Mouse (Mus musculus): ENCODE data around the gene Clasp1.
"Not testable (repeated sequence)": the region's sequence is repeated elsewhere in the genome, so short reads cannot be mapped to it uniquely, and the experiment has no call there.

The Clasp1 gene

DNA sequence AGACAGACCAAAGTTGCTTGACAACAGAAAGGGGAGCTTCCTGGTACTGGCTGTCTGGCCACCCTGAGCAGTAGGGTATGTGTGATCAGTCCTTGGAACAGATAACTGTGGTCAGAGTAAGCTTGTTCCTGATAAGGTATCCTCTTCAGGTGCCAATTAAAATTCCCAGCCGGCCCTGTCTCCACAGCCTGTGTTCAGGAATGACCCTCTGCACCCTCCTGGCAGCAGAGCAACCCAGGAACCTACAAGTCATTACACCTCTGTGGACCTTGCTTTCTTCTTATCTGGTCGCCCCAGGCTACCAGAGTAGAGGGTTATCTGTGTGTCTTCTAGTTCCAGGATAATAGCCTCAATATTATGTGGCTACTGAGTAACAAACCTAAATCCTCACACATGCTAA lies 206.5 kb downstream of the Clasp1 start:
- no peak for DNase-seq

DNA sequence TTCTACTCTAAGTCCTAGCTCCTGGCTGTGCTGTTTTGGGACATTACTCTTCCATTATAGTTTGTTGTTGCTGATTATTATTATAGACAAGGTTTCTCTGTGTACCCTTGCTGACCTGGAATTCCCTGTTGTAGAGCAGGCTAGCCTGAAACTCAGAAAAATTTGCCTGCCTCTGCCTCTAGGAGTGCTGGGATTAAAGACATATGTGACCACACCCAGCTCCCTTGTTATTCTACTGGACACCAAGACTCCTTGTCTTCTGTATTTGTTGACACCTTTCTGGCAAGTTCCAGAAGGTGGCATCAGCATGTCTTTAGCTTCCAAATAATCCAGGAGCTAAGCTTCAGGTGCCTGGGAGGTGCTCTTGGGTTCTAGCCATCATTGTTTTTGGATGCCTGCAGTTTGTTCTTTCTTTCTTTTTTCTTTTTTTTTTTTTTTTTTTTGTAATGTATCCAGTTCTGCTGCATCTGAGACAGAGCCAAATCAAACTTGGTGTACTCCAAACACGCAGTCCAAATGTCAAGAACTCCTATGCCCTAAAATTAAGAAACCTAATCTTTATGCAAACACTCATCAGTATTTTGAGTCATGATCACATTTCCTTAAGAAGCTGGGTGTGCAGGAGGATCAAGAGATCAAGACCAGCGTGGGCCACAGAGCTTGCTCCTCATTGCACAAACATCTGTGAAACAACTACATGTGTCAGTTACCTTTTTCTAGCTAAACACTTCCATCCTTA lies 208.8 kb downstream of the Clasp1 start:
- DNase-seq: no peak

DNA sequence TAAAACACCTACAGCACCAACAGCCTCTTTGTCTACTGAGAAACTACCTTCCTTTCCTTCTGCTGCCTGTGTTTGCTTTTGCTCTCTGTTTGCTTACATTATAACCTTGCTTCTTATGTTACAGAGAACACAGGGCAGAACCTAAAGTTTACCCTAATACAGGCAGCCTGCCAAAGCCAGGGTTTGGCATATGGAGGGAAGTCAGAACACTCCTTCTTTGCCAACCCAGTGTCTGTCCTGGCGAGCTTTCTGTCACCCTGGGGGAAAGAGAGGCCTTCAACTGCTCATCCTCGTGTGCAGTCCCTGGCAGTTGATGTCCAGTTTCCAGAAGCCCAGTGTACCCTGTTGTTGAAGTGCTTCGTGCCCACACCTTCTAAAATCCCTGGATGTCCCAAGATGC lies 209.5 kb downstream of the Clasp1 start:
- DNase-seq: peak; percentile 41 to 66

DNA sequence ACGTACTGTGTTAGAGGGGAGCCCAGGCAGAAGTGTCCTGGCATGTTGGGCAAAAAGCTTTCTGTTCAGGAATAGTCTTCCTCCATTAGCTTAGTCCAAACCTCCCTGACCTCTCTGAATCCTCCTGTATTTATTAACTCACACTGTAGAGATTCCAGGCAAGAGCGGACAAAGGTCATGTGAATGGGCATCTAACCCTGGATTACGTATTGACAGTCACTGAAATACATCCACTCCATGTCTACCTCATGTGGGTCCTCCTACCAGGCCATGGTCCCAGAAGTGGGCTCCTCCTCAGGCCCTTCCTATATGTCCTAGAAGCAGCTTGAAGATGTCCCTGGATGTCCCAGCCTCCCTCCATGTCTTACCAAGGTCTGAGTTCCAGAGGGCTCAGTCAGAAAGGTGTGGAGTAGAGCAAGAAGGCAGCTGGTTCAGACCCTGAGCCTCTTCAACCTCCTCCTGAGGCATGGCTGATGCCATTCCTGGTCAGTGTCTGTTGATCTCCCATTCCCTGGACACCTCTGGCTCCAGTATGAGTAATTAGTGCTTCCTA lies 224.8 kb downstream of the Clasp1 start:
- no peak for DNase-seq

DNA sequence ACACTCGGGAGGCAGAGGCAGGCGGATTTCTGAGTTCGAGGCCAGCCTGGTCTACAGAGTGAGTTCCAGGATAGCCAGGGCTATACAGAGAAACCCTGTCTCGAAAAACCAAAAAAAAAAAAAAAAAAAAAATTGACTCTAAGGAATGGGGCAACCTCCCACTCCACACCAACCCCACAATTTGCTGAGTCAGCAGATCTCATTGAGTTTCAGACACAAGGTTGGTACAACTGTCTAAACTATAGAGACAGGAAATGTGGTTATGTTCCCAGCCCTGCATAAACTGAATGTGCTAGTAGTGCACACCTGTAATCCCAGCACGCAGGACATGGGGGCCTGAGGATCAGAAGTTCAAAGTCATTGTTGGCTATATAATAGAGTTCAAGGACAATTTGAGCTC lies 232.2 kb downstream of the Clasp1 start:
- DNase-seq: not testable (repeated sequence)

DNA sequence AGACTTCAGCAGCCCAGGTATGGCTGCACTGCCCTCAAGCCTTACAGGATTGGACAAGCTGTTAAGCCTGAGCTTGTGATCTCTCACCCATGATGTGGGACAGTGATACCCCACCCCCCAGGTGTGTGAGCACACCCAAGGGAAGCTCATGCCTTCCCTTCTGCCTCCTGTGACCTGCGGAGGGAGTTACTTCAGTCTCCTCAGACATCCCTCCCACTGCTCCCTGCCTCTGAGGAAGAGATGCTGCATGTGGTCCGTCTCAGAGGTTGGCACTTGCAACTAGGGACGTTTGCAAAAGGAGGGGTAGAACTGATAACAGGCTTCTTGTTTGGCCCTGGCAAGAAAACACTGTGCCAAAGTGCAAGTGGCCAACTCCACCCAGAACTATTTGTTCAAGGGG lies 234.0 kb downstream of the Clasp1 start:
- no peak for DNase-seq

DNA sequence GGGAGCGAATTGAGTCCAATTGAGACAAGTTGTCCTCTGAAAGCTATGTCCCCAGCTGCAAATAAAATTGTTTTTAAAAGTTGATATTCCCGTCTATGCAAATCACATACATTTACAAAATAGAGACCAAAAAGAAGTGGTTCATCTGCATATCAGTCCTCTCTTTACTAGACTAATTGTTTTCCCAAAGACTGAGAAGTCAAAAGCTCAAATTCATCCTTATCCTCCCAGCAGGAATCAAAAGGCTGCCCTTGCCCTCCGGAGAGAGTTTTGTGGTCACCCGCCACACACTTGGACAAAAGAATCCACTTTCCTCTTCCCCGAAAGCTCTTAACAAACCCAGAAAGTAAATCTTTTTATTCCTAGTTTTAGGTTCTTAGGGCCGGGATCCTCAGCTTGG lies 236.6 kb downstream of the Clasp1 start:
- DNase-seq: no peak

DNA sequence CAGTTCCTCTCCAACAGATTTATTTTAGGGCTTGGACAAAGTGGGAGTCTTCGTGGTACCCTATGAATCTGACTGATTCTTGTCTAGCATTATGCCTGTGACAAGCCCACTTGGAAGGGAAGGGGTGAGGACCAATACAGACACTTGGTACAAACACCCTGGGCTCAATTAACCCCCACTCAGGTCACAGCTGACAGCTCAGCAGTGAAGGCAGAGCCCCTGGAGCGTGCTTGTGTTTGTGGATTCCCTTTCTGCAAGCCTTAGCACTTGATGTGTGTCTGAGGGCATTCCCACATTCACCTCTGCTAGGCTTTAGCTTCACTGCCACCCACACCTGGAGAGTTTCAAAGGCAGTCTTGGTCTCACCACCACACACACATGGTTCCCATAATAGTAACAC lies 237.1 kb downstream of the Clasp1 start:
- DNase-seq: no peak

DNA sequence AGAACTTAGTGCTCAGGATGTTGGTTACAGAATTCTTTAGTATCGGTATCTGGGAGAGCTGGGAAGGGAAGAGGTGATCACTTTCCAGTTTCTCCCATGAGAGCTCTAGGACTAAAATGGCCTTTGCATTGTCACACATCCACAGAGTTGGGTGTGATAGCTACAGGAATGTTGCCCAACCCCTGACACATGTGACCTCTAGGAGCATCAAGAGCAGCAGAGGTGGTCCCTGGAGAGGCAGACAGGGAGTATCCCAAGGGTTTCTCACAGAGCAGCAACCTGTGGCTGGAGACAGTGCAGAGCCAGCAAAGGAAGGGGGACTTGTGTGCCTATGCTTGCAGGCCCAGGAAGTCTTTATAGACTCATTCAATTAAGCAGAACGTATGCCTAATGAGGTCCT lies 237.6 kb downstream of the Clasp1 start:
- no peak for DNase-seq

DNA sequence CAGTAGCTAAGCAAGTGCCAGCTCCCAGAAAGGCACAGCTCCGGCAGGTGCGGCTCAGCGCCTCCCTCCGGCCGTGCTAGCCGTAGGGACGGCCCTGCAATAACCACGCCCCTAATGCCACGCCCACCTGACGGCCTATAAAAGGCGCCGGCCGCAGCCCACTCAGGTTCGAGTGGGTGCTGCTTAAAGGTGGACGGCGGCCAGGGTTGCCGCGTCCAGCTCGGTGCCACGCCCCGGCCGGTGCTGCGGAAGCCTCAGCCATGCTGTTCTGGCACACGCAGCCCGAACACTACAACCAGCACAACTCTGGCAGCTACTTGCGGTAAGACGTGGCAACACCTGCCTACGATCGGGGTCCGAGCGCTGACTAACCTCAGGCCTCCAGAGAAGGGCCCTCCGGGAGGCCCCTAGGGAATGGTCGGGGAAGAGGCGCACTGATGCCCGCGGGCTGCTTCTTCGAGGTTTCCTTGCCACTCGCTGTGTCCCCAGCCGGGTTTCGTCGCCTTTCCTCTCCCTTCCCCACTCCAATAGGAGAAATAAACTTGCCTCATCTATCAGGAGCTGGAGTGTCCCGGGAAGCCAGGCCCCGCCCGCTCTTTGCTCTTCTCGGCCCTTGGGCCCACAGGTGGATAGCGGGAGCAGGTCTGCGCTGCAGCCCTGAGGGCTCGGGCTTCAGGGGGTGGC lies 239.1 kb downstream of the Clasp1 start, which contains the start of gene Tfcp2l1:
Gene Tfcp2l1 (plus strand): TSS at position 165 of the 684 bp plus-strand sequence.
- DNase-seq: peak; percentile 76 to 84

DNA sequence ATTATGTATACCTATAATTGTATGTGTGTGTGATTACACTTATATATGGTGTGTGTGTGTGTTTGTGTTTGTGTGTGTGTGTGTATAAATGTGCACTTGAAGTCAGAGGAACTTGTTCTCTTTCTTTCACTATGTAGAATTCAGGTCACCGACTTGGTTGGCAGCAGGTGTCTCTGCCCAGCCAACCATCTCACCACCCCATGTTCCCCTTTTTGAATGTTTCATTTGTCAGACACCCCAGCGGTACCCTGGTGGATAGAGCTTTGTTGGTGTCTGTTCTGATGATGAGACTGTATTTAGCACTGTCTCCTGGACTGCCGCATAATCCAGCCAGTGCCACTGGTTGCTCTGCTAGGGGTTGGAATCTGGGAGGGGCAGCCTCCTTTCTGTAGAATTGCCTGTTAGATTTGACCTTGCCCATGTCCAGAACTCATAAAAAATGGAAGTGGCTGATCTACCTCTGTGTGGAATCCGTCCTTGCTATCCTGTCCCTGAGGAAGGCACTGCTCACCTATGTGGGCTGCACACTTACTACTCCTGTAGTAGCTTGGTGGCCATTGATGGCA lies 244.6 kb downstream of the Clasp1 start:
- no peak for DNase-seq

DNA sequence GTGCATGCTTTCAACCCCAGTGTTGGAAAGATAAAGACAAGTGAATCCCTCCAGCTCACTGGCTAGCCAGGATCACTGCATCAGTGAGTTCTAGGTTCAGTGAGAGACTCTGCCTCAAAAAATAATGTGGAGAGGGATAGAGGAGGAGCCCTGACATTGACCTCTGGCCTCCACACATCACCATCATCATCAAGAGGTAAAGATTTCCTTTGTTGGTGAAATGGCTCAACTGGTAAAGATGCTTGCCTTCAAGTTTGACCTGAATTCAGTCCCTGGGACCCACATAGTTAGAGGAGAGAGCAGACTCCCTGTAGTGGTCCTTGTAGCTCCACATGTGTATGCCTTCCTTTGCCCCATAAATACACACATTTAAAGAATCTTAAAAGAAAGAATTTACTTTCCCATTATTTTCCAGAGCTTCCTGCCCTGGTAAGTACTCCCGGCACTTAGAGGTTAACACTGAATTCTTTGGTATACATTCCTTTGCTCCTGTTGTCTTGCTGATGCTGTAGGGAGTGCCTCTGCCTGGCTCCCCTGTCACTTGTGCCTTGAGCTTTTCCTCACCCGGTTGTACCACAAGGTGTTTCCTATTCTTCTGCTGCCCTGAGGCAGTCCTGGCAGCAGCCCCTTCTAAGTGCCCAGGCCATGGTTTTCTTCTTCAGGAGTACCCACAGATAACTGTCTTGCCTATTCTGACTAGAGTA lies 253.6 kb downstream of the Clasp1 start:
- DNase-seq: no peak

DNA sequence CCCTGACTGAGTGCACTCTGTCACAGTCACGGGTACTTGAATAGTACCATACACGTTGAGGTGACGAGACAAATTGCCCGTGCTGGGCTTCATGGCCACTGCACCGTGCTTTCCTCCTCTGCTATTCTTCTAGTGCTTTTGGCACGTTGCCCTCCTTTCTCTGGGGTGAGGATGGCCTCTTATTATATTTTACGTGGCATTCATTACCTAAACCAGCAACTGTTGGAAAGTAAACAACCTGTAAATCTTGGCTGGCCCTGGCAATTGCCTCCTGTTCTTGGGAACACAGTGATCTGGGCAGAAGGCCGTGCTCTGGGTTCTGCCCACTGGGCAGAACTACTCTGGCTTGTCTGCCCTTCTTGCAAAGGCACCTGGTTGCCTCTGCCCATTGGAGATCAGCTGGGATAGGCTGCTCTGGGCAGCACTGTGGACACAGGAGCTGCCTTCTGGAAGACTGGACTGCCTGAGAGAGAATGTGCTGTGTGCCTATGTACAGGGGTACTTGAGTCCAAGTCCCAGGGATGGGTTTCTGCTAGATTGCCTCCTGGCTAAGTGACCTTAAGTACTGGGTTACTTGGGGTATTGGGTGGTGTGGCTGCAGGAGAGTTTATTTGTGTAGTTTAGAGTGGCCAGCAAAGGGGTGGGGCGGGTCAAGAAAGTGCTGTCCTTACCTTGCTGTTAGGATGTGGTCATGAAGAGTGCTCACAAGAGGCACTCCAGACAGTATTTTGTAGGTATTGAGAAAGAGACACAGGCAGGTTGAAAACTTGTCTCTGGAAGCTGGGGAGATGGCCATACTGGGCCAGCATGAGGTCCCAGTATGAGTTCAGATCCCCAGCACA lies 254.5 kb downstream of the Clasp1 start:
- no peak for DNase-seq

DNA sequence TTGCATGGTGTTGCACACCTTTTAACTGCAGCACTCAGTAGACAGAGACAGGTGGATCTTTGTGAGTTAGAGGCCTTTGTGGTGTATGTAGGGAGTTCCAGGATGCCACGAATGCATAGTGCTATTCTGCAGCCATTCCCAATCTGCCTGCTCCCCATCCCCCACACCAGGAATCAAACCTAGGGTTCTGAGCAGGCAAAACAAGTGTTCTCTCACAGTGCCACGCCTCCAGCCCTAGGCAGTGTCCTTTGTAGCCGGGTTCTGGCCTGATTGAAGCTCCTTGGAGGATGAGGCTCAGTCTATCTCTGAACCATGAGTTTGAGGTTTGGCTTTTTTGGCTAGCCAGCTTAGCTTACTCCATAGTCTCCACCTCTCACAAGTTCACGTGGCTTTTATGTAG lies 256.8 kb downstream of the Clasp1 start:
- DNase-seq: no peak

DNA sequence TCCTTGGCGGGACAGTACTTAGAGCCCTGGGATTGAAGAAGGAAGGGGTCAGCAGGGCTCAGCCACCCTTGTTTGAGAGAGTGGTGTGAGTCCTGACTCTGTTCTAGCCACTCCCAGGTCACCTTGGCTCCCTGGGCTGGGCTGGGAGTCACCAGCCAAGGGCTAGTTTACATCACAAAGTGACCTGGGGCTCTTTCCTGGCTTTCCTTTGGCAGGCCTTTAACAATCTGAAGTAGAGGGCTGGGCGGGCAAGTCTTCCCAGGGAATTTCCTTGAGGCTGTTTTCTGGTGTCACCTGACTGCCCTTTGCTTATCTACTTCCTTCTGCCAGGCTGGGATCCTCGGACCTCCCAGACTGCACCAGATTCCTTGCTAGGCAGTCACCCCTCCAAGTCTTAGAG lies 259.2 kb downstream of the Clasp1 start:
- no peak for DNase-seq

DNA sequence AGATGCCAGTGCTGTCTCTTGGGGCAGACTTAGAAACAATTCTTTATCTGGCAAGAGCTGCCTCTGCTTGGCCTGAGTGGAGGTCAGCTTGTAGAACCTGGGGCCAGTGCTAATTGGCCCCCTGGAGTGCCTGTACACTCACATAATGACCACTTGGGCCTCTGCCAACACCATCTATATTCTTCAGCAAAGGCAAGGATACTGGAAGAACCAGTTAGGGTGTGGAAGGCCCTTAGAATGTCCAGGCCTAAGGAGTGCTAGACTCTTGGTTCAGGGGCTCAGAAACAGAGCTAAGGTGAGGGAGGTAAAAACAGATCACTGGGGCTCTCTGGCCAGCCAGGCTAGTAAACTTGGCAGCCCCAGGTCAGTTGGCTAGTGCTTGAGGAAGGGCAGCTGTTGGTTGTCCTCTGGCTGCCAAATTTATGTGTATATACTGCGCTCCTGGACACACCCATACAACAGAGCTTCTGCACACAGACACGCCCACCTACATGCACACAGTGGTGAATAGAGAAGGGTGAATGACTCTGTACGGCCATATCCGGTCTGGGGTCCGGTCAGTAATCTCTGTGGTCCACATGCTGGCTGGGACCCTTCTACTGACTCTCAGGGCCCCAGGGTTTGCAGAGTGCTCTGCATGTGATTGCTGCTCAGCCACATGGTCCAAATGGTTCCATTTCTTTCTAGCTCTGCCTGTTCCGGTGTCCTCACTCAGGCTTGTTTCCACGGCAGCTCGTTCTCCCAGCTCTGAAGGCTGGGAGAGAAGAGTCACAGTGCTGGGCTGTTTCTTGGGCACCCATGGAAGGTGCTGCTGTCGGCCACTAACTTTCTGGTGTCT lies 261.3 kb downstream of the Clasp1 start:
- DNase-seq: peak; percentile 14 to 15

DNA sequence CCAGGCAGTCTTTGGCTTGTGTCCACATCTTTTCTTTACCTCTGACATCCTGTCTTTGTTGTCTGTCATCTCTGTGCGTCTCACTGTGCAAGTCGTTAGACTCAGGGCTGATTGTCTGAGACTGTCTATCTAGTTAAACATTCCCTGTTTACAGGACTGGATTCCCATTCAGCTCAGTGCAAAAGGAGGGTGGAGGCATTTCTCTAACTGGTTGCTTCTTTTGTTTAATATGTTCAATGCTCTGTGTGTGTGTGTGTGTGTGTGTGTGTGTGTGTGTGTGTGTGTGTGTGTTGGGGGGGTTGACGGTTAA lies 261.9 kb downstream of the Clasp1 start:
- no peak for DNase-seq

DNA sequence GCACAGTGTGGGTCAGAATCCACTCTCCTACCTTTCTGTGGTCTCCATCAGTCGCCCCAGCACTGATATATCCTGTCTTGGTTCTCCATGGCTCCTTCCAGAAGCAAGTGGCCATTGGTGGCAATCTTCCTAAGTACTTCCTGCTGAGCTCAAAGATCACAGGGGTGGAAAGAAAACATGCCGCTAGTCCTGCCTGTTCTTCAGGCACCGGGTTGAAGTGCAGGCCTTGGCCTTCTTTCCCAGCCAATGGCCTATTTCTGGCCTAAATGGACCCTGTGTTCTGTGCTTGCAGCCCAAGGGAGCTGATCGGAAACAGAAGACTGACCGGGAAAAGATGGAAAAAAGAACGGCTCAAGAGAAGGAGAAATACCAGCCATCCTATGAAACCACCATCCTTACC lies 269.9 kb downstream of the Clasp1 start:
- no peak for DNase-seq

DNA sequence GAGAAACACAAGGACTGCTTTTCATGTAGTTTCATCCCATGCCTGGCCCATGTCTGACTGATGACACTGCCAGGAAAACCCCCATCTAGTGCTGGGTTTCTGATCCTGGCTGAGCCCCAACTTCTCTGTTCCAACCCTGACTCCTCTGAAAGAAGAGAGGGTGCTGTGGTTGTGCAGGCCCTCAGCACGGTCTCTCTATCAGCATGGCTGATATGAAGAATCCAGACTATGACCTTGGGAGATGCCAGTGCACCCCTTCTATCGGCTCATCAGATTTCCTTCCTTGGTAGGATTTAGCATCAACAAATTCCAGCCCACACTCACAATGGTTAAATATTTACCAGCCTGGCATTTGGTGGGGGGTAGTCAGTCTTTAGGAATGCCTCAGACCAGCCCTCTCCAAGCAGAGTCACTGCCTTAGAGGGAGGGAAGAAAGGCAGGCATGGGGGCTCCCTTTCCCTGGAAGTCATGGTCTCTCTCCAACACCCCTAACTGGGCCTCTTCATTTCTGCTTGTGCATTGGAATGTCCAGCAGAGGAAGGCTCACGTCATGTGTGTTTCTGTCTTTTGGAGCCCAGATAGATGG lies 272.1 kb downstream of the Clasp1 start:
- no peak for DNase-seq
